Mouse (Mus musculus) myocyte (in vitro differentiated cells): ENCODE results near the gene Vnn3. TPM values are rescaled to one million over a fixed set of nuclear protein-coding genes. Genes with fewer than 3 reads are reported as not detected.

Experiments
- H3K27me3 ChIP-seq: one replicate; pipeline ENCODE4 v1.6.1; 2011; ENCODE audit not compliant: control insufficient read depth, insufficient read depth, insufficient read length
- H3K36me3 ChIP-seq: one replicate; pipeline ENCODE4 v1.6.1; 2011; ENCODE audit not compliant: control insufficient read depth, insufficient read depth
- H3K4me2 ChIP-seq: one replicate; pipeline ENCODE4 v1.6.1; 2011; ENCODE audit warnings: low read depth, control low read depth
- H3K4me3 ChIP-seq: one replicate; pipeline ENCODE4 v1.5.1; 2011; ENCODE audit warnings: mild to moderate bottlenecking, control low read depth, moderate library complexity
- H3K79me2 ChIP-seq: one replicate; pipeline ENCODE4 v1.6.1; 2011; ENCODE audit not compliant: control insufficient read depth, insufficient read depth
- H3ac ChIP-seq: one replicate; pipeline ENCODE4 v1.6.1; 2011; ENCODE audit not compliant: control insufficient read depth, insufficient read length
- CEBPB ChIP-seq: IDR thresholded peaks from 2 replicates; pipeline ENCODE4 v1.6.1; 2011; ENCODE audit warnings: mild to moderate bottlenecking, moderate library complexity; ENCODE audit not compliant: poor library complexity, insufficient read depth, severe bottlenecking
- E2F4 ChIP-seq: IDR thresholded peaks from one replicate; pipeline ENCODE4 v1.6.1; 2011; ENCODE audit warnings: mild to moderate bottlenecking, control low read depth, moderate library complexity; ENCODE audit not compliant: insufficient read depth
- MAX ChIP-seq: IDR thresholded peaks from one replicate; pipeline ENCODE4 v1.6.1; 2011; ENCODE audit warnings: low read depth, mild to moderate bottlenecking, control low read depth
- MYOD1 ChIP-seq, 3 experiments: IDR thresholded peaks; one replicate each; pipeline ENCODE4 v1.6.1; 2011; ENCODE audit warnings: control low read depth in 2 of 3, low read depth in 2 of 3, mild to moderate bottlenecking in 2 of 3, moderate library complexity in 1 of 3; ENCODE audit not compliant: insufficient read length in 2 of 3, control insufficient read depth in 1 of 3
- MYOG ChIP-seq, 3 experiments: IDR thresholded peaks; one replicate each; pipeline ENCODE4 v1.6.1; 2011; ENCODE audit warnings: control low read depth in 2 of 3, low read depth in 2 of 3, mild to moderate bottlenecking in 2 of 3; ENCODE audit not compliant: insufficient read length in 2 of 3, control insufficient read depth in 1 of 3, insufficient read depth in 1 of 3
- POLR2A ChIP-seq: IDR thresholded peaks from one replicate; pipeline ENCODE4 v1.6.1; 2011; ENCODE audit warnings: low read depth, mild to moderate bottlenecking, control low read depth, moderate library complexity; ENCODE audit not compliant: insufficient read length
- POLR2AphosphoS2 ChIP-seq: IDR thresholded peaks from one replicate; pipeline ENCODE4 v1.6.1; 2011; ENCODE audit warnings: low read depth, control low read depth; ENCODE audit not compliant: insufficient read length
- REST ChIP-seq: IDR thresholded peaks from one replicate; pipeline ENCODE4 v1.6.1; 2011; ENCODE audit warnings: mild to moderate bottlenecking, control low read depth, moderate library complexity; ENCODE audit not compliant: insufficient read depth, insufficient read length
- SRF ChIP-seq: IDR thresholded peaks from one replicate; pipeline ENCODE4 v1.6.1; 2011; ENCODE audit warnings: low read depth; ENCODE audit not compliant: control insufficient read depth, insufficient read length
- TCF12 ChIP-seq: IDR thresholded peaks from one replicate; pipeline ENCODE4 v1.6.1; 2011; ENCODE audit warnings: mild to moderate bottlenecking, control low read depth; ENCODE audit not compliant: poor library complexity, insufficient read depth, severe bottlenecking
- TCF3 ChIP-seq: IDR thresholded peaks from one replicate; pipeline ENCODE4 v1.6.1; 2011; ENCODE audit warnings: low read depth, control low read depth; ENCODE audit not compliant: insufficient read length
- USF1 ChIP-seq: IDR thresholded peaks from one replicate; pipeline ENCODE4 v1.6.1; 2011; ENCODE audit warnings: low read depth, mild to moderate bottlenecking, control low read depth, moderate library complexity
- polyA plus RNA-seq: library from polyadenylated mRNA; unstranded; fragments of >200 nt; fragmentation: generic; extraction: Trizol; gene quantifications from one replicate; pipeline ENCODE4 v1.2.1, GENCODE M21; 2012; ENCODE audit warnings: missing spikeins

Vnn3 gene
- polyA plus RNA-seq, 1 experiment, result not detected

DNA sequence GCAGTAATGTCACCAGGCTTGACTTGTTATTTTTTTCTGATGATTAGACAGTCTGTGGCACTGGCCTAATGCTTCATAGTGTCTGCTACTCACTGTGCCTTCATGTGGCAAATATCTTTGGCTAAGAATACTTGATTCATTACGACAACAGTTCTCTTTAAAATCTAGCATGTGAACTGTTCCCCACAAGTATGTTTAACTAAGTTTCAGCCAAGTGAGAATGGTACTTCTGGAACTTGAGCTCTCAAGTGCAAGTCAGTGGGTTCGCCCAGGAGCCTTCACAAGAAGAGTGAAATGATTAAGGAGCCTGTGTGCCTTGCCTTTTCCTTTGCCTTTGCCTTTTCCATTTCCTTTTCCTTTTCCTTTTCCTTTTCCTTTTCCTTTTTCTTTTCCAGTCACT lies 834 bp downstream of the Vnn3 start:
- no peak for TF ChIP-seq MAX
- TF ChIP-seq E2F4, result no peak
- no peak for TF ChIP-seq POLR2AphosphoS2
- TF ChIP-seq USF1, result no peak
- no peak for TF ChIP-seq SRF
- TF ChIP-seq MYOD1 (IDR thresholded peaks at IDR 0.05; ENCODE audit: control insufficient read depth in 1 of 3, insufficient read length in 2 of 3, low read depth in 2 of 3), result no peak
- no peak for TF ChIP-seq TCF3
- Histone ChIP-seq H3ac (no peak overlapping the region), H3K79me2 (no peaks in the 10 kb centered on the region), H3K4me2 (no peak overlapping the region), H3K27me3 (peaks cover 12% of the 10 kb centered on the region), H3K4me3 (no peak overlapping the region), H3K36me3 (no peaks in the 10 kb centered on the region)

DNA sequence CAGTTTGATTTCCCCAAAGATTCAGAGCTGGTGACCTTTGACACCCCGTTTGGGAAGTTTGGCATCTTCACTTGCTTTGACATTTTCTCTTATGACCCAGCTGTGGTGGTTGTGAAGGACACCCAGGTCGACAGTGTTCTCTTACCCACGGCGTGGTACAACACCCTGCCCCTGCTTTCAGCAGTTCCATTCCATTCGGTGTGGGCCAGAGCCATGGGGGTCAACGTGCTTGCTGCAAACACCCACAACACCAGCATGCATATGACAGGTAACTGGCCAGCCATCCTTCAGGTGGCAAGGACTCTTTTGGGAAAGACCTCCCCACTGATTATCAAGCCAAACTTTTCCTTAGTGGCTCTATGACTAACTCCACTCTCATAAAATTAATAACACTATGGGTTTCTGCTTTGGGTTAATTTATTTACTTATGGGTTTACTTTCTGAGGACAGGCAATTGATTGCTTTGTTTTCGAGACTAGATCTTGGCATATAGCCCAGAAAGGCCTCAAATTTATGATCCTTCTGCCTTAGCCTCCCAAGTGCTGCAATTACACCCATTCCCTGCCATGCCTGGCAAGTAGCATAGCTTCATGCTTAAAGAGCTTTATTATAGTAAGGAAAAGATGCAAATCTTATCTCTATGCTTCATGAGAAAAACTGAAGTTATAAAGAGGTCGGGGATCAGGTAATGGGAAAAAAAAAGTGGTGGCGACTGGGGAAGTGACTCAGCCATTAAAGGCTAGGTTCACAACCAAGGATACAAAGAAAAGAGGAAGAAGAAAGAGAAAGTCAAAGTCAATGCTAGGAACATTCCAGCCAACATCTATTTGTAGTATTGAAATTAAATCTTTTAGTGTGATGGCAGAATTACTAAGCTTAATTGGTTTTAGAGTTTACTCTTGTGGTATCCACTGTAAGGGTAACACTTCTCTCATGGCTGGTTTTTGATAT lies 13.4 kb downstream of the Vnn3 start:
- no peaks in the 10 kb centered on the region for H3K36me3 ChIP-seq
- no peak for TF ChIP-seq CEBPB
- no peak for TF ChIP-seq MYOG (IDR thresholded peaks at IDR 0.05; ENCODE audit: control insufficient read depth in 1 of 3, insufficient read depth in 1 of 3, insufficient read length in 2 of 3, low read depth in 2 of 3)
- no peaks in the 10 kb centered on the region for H3K27me3 ChIP-seq
- H3ac ChIP-seq, result no peak overlapping the region
- H3K4me2 ChIP-seq, result no peak overlapping the region
- no peak overlapping the region for H3K4me3 ChIP-seq
- no peaks in the 10 kb centered on the region for H3K79me2 ChIP-seq

DNA sequence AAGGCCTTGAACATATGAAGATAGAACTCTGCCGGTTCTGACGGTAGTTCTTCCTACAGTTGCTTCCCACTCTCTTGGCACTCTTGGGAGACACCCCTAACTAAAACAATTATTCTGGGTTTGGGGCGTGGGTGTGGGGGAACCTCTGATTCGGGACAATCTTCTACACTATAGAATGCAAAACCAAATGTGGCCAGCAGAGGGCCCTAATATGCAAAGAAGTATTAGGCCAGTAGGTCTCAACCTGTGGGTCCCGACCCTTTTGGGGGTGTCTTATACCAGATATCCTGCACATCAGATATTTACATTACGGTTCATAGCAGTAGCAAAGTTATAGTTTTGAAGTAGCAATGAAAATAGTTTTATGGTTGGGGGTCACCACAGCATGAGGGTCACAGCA lies 29.4 kb downstream of the Vnn3 start:
- no peaks in the 10 kb centered on the region for H3K79me2 ChIP-seq
- H3K4me3 ChIP-seq, result no peak overlapping the region
- no peak overlapping the region for H3ac ChIP-seq
- no peaks in the 10 kb centered on the region for H3K36me3 ChIP-seq
- TF ChIP-seq E2F4, result no peak
- no peak for TF ChIP-seq POLR2AphosphoS2
- TF ChIP-seq TCF3, result no peak
- no peak for TF ChIP-seq POLR2A
- no peak for TF ChIP-seq MYOD1 (IDR thresholded peaks at IDR 0.05; ENCODE audit: control insufficient read depth in 1 of 3, insufficient read length in 2 of 3, low read depth in 2 of 3)
- TF ChIP-seq MYOG (IDR thresholded peaks at IDR 0.05; ENCODE audit: control insufficient read depth in 1 of 3, insufficient read depth in 1 of 3, insufficient read length in 2 of 3, low read depth in 2 of 3), result no peak
- H3K4me2 ChIP-seq, result no peak overlapping the region
- no peaks in the 10 kb centered on the region for H3K27me3 ChIP-seq

- no peak overlapping the region for H3K4me3 ChIP-seq
- no peaks in the 10 kb centered on the region for H3K27me3 ChIP-seq
- no peak overlapping the region for H3K4me2 ChIP-seq
- no peak overlapping the region for H3ac ChIP-seq
- TF ChIP-seq SRF (no peak), E2F4 (no peak), MYOG (IDR thresholded peaks at IDR 0.05; ENCODE audit: control insufficient read depth in 1 of 3, insufficient read depth in 1 of 3, insufficient read length in 2 of 3, low read depth in 2 of 3) (no peak), USF1 (no peak), TCF12 (no peak), POLR2A (no peak), CEBPB (no peak), TCF3 (no peak), MAX (no peak), REST (no peak), MYOD1 (IDR thresholded peaks at IDR 0.05; ENCODE audit: control insufficient read depth in 1 of 3, insufficient read length in 2 of 3, low read depth in 2 of 3) (no peak), POLR2AphosphoS2 (no peak)
- H3K79me2 ChIP-seq, result no peaks in the 10 kb centered on the region
- H3K36me3 ChIP-seq, result no peaks in the 10 kb centered on the region
Observed at GRCm38 (mm10) chr10:23884910-23885309, 33.6 kb downstream of the Vnn3 start.

DNA sequence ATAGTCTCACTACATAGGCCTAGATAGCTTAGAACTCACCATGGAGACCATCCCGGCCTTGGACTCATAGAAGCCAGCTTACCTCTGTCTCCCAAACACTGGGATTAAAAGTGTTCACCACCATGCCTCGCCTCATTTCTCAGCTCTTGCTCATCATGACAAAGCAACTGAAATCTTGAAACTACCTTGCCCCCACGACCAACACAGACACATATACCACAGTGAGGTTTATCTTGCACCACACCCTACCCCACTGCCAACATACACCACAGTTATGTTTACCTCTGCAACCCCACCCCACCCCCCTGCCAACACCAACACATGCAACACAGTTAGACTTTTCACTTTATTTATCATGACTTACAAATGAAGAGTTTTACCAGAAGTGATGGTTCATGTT lies 34.8 kb downstream of the Vnn3 start:
- Histone ChIP-seq H3K36me3 (no peaks in the 10 kb centered on the region), H3K4me2 (no peak overlapping the region), H3K27me3 (no peaks in the 10 kb centered on the region), H3K79me2 (no peaks in the 10 kb centered on the region), H3ac (no peak overlapping the region), H3K4me3 (no peak overlapping the region)
- no peak for TF ChIP-seq USF1
- TF ChIP-seq REST, result no peak
- TF ChIP-seq MYOG (IDR thresholded peaks at IDR 0.05; ENCODE audit: control insufficient read depth in 1 of 3, insufficient read depth in 1 of 3, insufficient read length in 2 of 3, low read depth in 2 of 3), result no peak
- no peak for TF ChIP-seq POLR2AphosphoS2
- TF ChIP-seq TCF12, result no peak
- TF ChIP-seq CEBPB, result no peak
- no peak for TF ChIP-seq MAX
